Mouse (Mus musculus): ENCODE measurements around the gene Snupn.

The Snupn gene

GRCm38 (mm10) chr9:57012393-57012792 lies 61.7 kb downstream of the Snupn start:
- in situ Hi-C loops (cut with MseI, MboI): no loop called here

DNA sequence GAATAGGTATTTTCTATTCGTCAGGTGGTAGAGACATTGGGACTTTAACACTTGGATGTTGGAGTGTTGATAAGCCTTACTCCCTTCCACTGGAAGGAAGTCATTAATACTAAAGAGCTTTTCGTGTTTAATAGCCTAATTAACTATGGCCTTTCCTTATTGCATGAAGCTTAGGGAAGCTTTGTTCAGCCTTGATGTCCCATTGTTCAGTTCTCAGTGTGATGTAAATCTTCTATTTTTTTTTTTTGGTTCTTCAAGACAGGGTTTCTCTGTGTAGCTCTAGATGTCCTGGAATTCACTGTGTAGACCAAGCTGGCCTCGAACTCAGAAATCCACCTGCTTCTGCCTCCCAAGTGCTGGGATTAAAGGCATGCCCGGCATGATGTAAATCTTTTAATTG lies 62.2 kb downstream of the Snupn start:
- in situ Hi-C loops (cut with MseI, MboI): no loop called here

- in situ Hi-C loops (cut with MseI, MboI): no loop called here
Observed at GRCm38 (mm10) chr9:57013756-57014155, 63.1 kb downstream of the Snupn start.

- in situ Hi-C loops (cut with MseI, MboI): no loop called here
Observed at GRCm38 (mm10) chr9:57014766-57015165, 64.1 kb downstream of the Snupn start.

GRCm38 (mm10) chr9:57017631-57018030 lies 67.0 kb downstream of the Snupn start:
- in situ Hi-C loops (cut with MseI, MboI): no loop called here

DNA sequence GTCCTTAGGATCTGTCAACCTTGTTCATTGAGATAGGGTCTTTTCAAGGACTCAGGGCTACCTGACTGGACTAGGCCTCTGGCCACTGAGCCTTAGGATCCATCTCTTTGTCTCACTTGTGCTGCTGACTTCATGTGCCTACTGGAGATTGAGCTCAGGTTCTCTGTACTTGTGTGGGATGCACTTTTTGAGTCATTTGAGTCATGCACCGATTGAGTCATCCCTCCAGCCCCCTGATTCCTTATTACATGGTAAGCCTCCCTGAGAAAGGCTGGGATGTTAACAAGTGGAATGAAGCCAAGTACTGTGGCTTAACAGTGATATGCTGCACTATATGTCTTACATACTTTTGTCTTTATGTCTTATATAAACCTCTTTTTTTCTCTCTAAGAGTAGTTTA lies 81.1 kb downstream of the Snupn start:
- in situ Hi-C loops (cut with MseI, MboI): no loop called here

Data from mouse trophoblast stem cell (cell line).